Comparison of ENCODE assay signal across 11 mouse cellular contexts in genomic region chr8:119634616-119635336, GRCm38 (mm10). TPM values are rescaled to one million over a fixed set of nuclear protein-coding genes. Genes with fewer than 3 reads are reported as not detected.
DNase-seq lines count a peak whose midpoint lies in the region; ATAC-seq and TF ChIP-seq lines count a peak whose summit lies in the region.
"Had no signal": no experiment of that assay in that cellular context is flagged by ENCODE, and none has a peak within 500 bp of the region (broad histone marks: within the 10 kb centered on the region; RNA-seq: fewer than 3 reads in every experiment).

No protein-coding gene starts in this region.

- TF ChIP-seq POLR2A in kidney, adult 2 months (IDR thresholded peaks at IDR 0.05; ENCODE audit: low read depth, low read length), result no peak

- DNase-seq in hindbrain, embryonic 11.5 days (ENCODE audit: low spot score), result peak; percentile 45
- DNase-seq in neural tube, embryonic 11.5 days (ENCODE audit: low spot score), result peak; percentile 57
- DNase-seq in neural tube, embryonic 10.5 days (ENCODE audit: extremely low spot score, low spot score), result no peak
- peak; percentile 33 for DNase-seq in kidney, adult 2 months
- no peak for DNase-seq in stomach, postnatal 0 days (ENCODE audit: low spot score)
- no peak for DNase-seq in layer of hippocampus, adult 9-10 months (ENCODE audit: low spot score)
- DNase-seq: cerebellum, adult 9-10 months had no signal

- no peaks in the 10 kb centered on the region for H3K36me3 ChIP-seq in hindbrain, embryonic 11.5 days (ENCODE audit: control insufficient read depth, insufficient read depth, low read length)
- H3K36me3 ChIP-seq in hindbrain, embryonic 13.5 days, result no peaks in the 10 kb centered on the region
- H3K36me3 ChIP-seq in neural tube, embryonic 11.5 days (ENCODE audit: control insufficient read depth, insufficient read depth, low read length), result no peaks in the 10 kb centered on the region
- no peaks in the 10 kb centered on the region for H3K36me3 ChIP-seq in kidney, adult 2 months (ENCODE audit: control insufficient read depth, insufficient read depth, low read length)
- H3K36me3 ChIP-seq in stomach, postnatal 0 days (ENCODE audit: control insufficient read depth, insufficient read depth, low read length), result no peaks in the 10 kb centered on the region
- H3K36me3 ChIP-seq: neural tube, embryonic 12.5 days had no signal

- no peaks in the 10 kb centered on the region for H3K27me3 ChIP-seq in hindbrain, embryonic 11.5 days (ENCODE audit: control insufficient read depth, insufficient read depth, low read length)
- peaks cover 38% of the 10 kb centered on the region for H3K27me3 ChIP-seq in hindbrain, embryonic 13.5 days
- H3K27me3 ChIP-seq in neural tube, embryonic 11.5 days (ENCODE audit: control insufficient read depth, insufficient read depth, low read length), result 0 out of 2 replicates have a peak, but pooled peaks cover 2% of the 10 kb centered on the region
- H3K27me3 ChIP-seq in kidney, adult 2 months (replicated peaks; ENCODE audit: control insufficient read depth, insufficient read depth, low read length), result no peaks in the 10 kb centered on the region
- H3K27me3 ChIP-seq in stomach, postnatal 0 days (ENCODE audit: control insufficient read depth, insufficient read depth, low read length), result no peaks in the 10 kb centered on the region

- H3K4me2 ChIP-seq in hindbrain, embryonic 11.5 days (replicated peaks; ENCODE audit: low read depth, low read length), result no peak overlapping the region
- no peak overlapping the region for H3K4me2 ChIP-seq in hindbrain, embryonic 13.5 days
- H3K4me2 ChIP-seq in neural tube, embryonic 11.5 days (ENCODE audit: low read depth), result no peak overlapping the region
- peak overlapping the region; percentile 31; the same call in 1 of the 2 replicates for H3K4me2 ChIP-seq in stomach, postnatal 0 days (replicated peaks; ENCODE audit: low read depth)
- H3K4me2 ChIP-seq: neural tube, embryonic 12.5 days had no signal

- no peak overlapping the region for H3K27ac ChIP-seq in hindbrain, embryonic 11.5 days (ENCODE audit: low read depth, low read length)
- H3K27ac ChIP-seq in hindbrain, embryonic 13.5 days, result no peak overlapping the region
- no peak overlapping the region for H3K27ac ChIP-seq in neural tube, embryonic 11.5 days (ENCODE audit: low read depth, low read length)
- H3K27ac ChIP-seq in kidney, adult 2 months (ENCODE audit: insufficient read depth, low read depth, low read length), result 0 out of 2 replicates have a peak overlapping the region, but pooled peaks have one; percentile 28
- H3K27ac ChIP-seq in stomach, postnatal 0 days (replicated peaks), result 0 out of 2 replicates have a peak overlapping the region, but pooled peaks have one; percentile 24
- H3K27ac ChIP-seq: neural tube, embryonic 12.5 days had no signal

- H3K9ac ChIP-seq in hindbrain, embryonic 11.5 days (ENCODE audit: low read depth, low read length), result no peak overlapping the region
- no peak overlapping the region for H3K9ac ChIP-seq in hindbrain, embryonic 13.5 days
- H3K9ac ChIP-seq in neural tube, embryonic 11.5 days (ENCODE audit: low read length), result no peak overlapping the region
- no peak overlapping the region for H3K9ac ChIP-seq in stomach, postnatal 0 days (ENCODE audit: low read length)
- H3K9ac ChIP-seq: neural tube, embryonic 12.5 days had no signal

- WGBS in hindbrain, embryonic 11.5 days, result 24% methylated on average over 14 of the region's 14 CpGs
- WGBS in hindbrain, embryonic 13.5 days, result 23% methylated on average over 14 of the region's 14 CpGs
- 35% methylated on average over 14 of the region's 14 CpGs for WGBS in neural tube, embryonic 11.5 days
- 12% methylated on average over 14 of the region's 14 CpGs for WGBS in kidney, adult 2 months
- 30% methylated on average over 14 of the region's 14 CpGs for WGBS in stomach, postnatal 0 days

- TF ChIP-seq EP300 in stomach, postnatal 0 days (optimal IDR thresholded peaks at IDR 0.05), result no peak

- no peaks in the 10 kb centered on the region for H3K9me3 ChIP-seq in hindbrain, embryonic 11.5 days (ENCODE audit: control insufficient read depth, low read length)
- H3K9me3 ChIP-seq in hindbrain, embryonic 13.5 days, result no peaks in the 10 kb centered on the region
- H3K9me3 ChIP-seq in neural tube, embryonic 11.5 days (ENCODE audit: control insufficient read depth, low read length), result no peaks in the 10 kb centered on the region
- no peaks in the 10 kb centered on the region for H3K9me3 ChIP-seq in stomach, postnatal 0 days (ENCODE audit: control insufficient read depth, low read length)
- H3K9me3 ChIP-seq: neural tube, embryonic 12.5 days had no signal

- peaks cover 8% of the 10 kb centered on the region; the same call in 1 of the 2 replicates for H3K4me1 ChIP-seq in hindbrain, embryonic 11.5 days (replicated peaks; ENCODE audit: control insufficient read depth, insufficient read depth, low read length)
- H3K4me1 ChIP-seq in hindbrain, embryonic 13.5 days (replicated peaks), result peaks cover 35% of the 10 kb centered on the region
- H3K4me1 ChIP-seq in neural tube, embryonic 11.5 days (ENCODE audit: control insufficient read depth, insufficient read depth, low read length), result 0 out of 2 replicates have a peak, but pooled peaks cover 9% of the 10 kb centered on the region
- no peaks in the 10 kb centered on the region; the same call in 1 of the 2 replicates for H3K4me1 ChIP-seq in kidney, adult 2 months (ENCODE audit: control insufficient read depth, insufficient read depth, low read length)
- no peaks in the 10 kb centered on the region; the same call in 1 of the 2 replicates for H3K4me1 ChIP-seq in stomach, postnatal 0 days (replicated peaks; ENCODE audit: control insufficient read depth, insufficient read depth)

- H3K4me3 ChIP-seq in hindbrain, embryonic 11.5 days (ENCODE audit: low read depth, low read length), result no peak overlapping the region
- no peak overlapping the region for H3K4me3 ChIP-seq in hindbrain, embryonic 13.5 days
- H3K4me3 ChIP-seq in neural tube, embryonic 11.5 days (ENCODE audit: low read depth, low read length), result no peak overlapping the region
- no peak overlapping the region for H3K4me3 ChIP-seq in kidney, adult 2 months (ENCODE audit: insufficient read depth, low read depth, low read length)
- H3K4me3 ChIP-seq in stomach, postnatal 0 days (ENCODE audit: low read depth, low read length), result no peak overlapping the region
- H3K4me3 ChIP-seq: neural tube, embryonic 12.5 days had no signal

- no peak for TF ChIP-seq CTCF in kidney, adult 2 months (conservative IDR thresholded peaks at IDR 0.05; ENCODE audit: insufficient read depth, insufficient read length, low read depth, low read length)
- TF ChIP-seq CTCF in stomach, postnatal 0 days (IDR thresholded peaks at IDR 0.05; ENCODE audit: low read depth), result no peak

- ATAC-seq in hindbrain, embryonic 11.5 days (ENCODE audit: low FRiP score), result no peak
- no peak for ATAC-seq in hindbrain, embryonic 13.5 days (ENCODE audit: low FRiP score)
- ATAC-seq in neural tube, embryonic 11.5 days (ENCODE audit: insufficient read depth, low FRiP score, low TSS enrichment), result no peak
- no peak; the same call in 1 of the 2 replicates for ATAC-seq in stomach, postnatal 0 days (ENCODE audit: low FRiP score, low TSS enrichment)

RNA-seq across cellular contexts. Expression of gene Kcng4, which starts 0.7 kb away (rescaled TPM):
- polyA plus RNA-seq in hindbrain, embryonic 11.5 days (2014; fragmentation: Nextera tagmentation; extraction: Ambion mirVana), result 0.10 TPM in 1 of 2 replicates, not detected in the other
- polyA plus RNA-seq in hindbrain, embryonic 13.5 days (2015; fragmentation: Nextera tagmentation; extraction: Ambion mirVana), result 0.09 TPM in 1 of 2 replicates, not detected in the other
- polyA plus RNA-seq in neural tube, embryonic 11.5 days (2014; fragmentation: Nextera tagmentation; extraction: Ambion mirVana), result 0.32 and 0.42 TPM in 2 replicates
- polyA plus RNA-seq in kidney, adult 2 months (2012; rRNA removed), result 0.56 and 0.58 TPM in 2 replicates
- polyA plus RNA-seq in stomach, postnatal 0 days (2015; fragmentation: Nextera tagmentation; extraction: Ambion mirVana), result 0.49 and 0.52 TPM in 2 replicates
- polyA plus RNA-seq: liver, embryonic 16.5 days had no signal

RNA-seq across cellular contexts. Expression of gene Adad2, which starts 22.2 kb away (rescaled TPM):
- polyA plus RNA-seq in hindbrain, embryonic 11.5 days (2014; fragmentation: Nextera tagmentation; extraction: Ambion mirVana), result 0.13 TPM in 1 of 2 replicates, not detected in the other
- polyA plus RNA-seq in hindbrain, embryonic 13.5 days (2015; fragmentation: Nextera tagmentation; extraction: Ambion mirVana), result not detected in 2 replicates
- polyA plus RNA-seq in neural tube, embryonic 11.5 days (2014; fragmentation: Nextera tagmentation; extraction: Ambion mirVana), result 0.12 TPM in 1 of 2 replicates, not detected in the other
- not detected in 2 replicates for polyA plus RNA-seq in kidney, adult 2 months (2012; rRNA removed)
- not detected in 2 replicates for polyA plus RNA-seq in stomach, postnatal 0 days (2015; fragmentation: Nextera tagmentation; extraction: Ambion mirVana)
- polyA plus RNA-seq: heart, postnatal 0 days; liver, embryonic 16.5 days had no signal

RNA-seq across cellular contexts. Expression of gene Taf1c, which starts 29.8 kb away (rescaled TPM):
- polyA plus RNA-seq in hindbrain, embryonic 11.5 days (2014; fragmentation: Nextera tagmentation; extraction: Ambion mirVana), result 10.1 and 11.9 TPM in 2 replicates
- 12.6 and 14.5 TPM in 2 replicates for polyA plus RNA-seq in hindbrain, embryonic 13.5 days (2015; fragmentation: Nextera tagmentation; extraction: Ambion mirVana)
- polyA plus RNA-seq in neural tube, embryonic 11.5 days (2014; fragmentation: Nextera tagmentation; extraction: Ambion mirVana), result 11.7 and 14.1 TPM in 2 replicates
- 10.2 and 12.8 TPM in 2 replicates for polyA plus RNA-seq in kidney, adult 2 months (2012; rRNA removed)
- polyA plus RNA-seq in stomach, postnatal 0 days (2015; fragmentation: Nextera tagmentation; extraction: Ambion mirVana), result 5.9 and 6.2 TPM in 2 replicates

RNA-seq across cellular contexts. Expression of gene Wfdc1, which starts 31.4 kb away (rescaled TPM):
- 3.6 and 4.6 TPM in 2 replicates for polyA plus RNA-seq in hindbrain, embryonic 11.5 days (2014; fragmentation: Nextera tagmentation; extraction: Ambion mirVana)
- 3.3 and 3.5 TPM in 2 replicates for polyA plus RNA-seq in hindbrain, embryonic 13.5 days (2015; fragmentation: Nextera tagmentation; extraction: Ambion mirVana)
- polyA plus RNA-seq in neural tube, embryonic 11.5 days (2014; fragmentation: Nextera tagmentation; extraction: Ambion mirVana), result 1.7 and 1.9 TPM in 2 replicates
- 8.4 and 11.8 TPM in 2 replicates for polyA plus RNA-seq in kidney, adult 2 months (2012; rRNA removed)
- polyA plus RNA-seq in stomach, postnatal 0 days (2015; fragmentation: Nextera tagmentation; extraction: Ambion mirVana), result 58.0 and 61.0 TPM in 2 replicates

RNA-seq across cellular contexts. Expression of gene Dnaaf1, which starts 59.7 kb away (rescaled TPM):
- 0.08 and 0.28 TPM in 2 replicates for polyA plus RNA-seq in hindbrain, embryonic 11.5 days (2014; fragmentation: Nextera tagmentation; extraction: Ambion mirVana)
- polyA plus RNA-seq in hindbrain, embryonic 13.5 days (2015; fragmentation: Nextera tagmentation; extraction: Ambion mirVana), result 0.29 and 0.31 TPM in 2 replicates
- polyA plus RNA-seq in neural tube, embryonic 11.5 days (2014; fragmentation: Nextera tagmentation; extraction: Ambion mirVana), result not detected in 2 replicates
- 0.42 and 0.57 TPM in 2 replicates for polyA plus RNA-seq in kidney, adult 2 months (2012; rRNA removed)
- polyA plus RNA-seq in stomach, postnatal 0 days (2015; fragmentation: Nextera tagmentation; extraction: Ambion mirVana), result 0.24 and 0.30 TPM in 2 replicates

Comparison
In these comparisons a context has a peak if more than half of its experiments do, and no peak if none do; other contexts are left out.
1. DNase-seq: peak in hindbrain, embryonic 11.5 days (single experiment), neural tube, embryonic 11.5 days (single experiment) and kidney, adult 2 months (single experiment); none in neural tube, embryonic 10.5 days (single experiment), stomach, postnatal 0 days (single experiment) and layer of hippocampus, adult 9-10 months (single experiment).
2. H3K27ac ChIP-seq: peak in kidney, adult 2 months (single experiment) and stomach, postnatal 0 days (single experiment); none in hindbrain, embryonic 11.5 days (single experiment), hindbrain, embryonic 13.5 days (single experiment) and neural tube, embryonic 11.5 days (single experiment).